Mouse (Mus musculus): Measurements from ENCODE around the gene Ift20. TPM values are rescaled to one million over a fixed set of nuclear protein-coding genes. Genes with fewer than 3 reads are reported as not detected.
"Not testable (repeated sequence)": the region's sequence is repeated elsewhere in the genome, so short reads cannot be mapped to it uniquely, and the experiment has no call there.

The Ift20 gene
- polyA plus RNA-seq, 1 experiment from 2014 or later = 106 TPM

GRCm38 (mm10) chr11:78569806-78570205, 33.6 kb downstream of the Ift20 start:
- H3K9me3 ChIP-seq (replicated peaks) = no peaks in the 10 kb centered on the region
- peaks cover 7% of the 10 kb centered on the region; the same call in 1 of the 2 replicates for H3K4me1 ChIP-seq (replicated peaks)
- H3K27me3 ChIP-seq = no peaks in the 10 kb centered on the region
- peaks cover 25% of the 10 kb centered on the region for H3K36me3 ChIP-seq
- H3K27ac ChIP-seq = peak overlapping the region; percentile 14
- H3K4me3 ChIP-seq = no peak overlapping the region
- no peak overlapping the region for H3K9ac ChIP-seq
- no peak overlapping the region for H3K4me2 ChIP-seq
- no peak for ATAC-seq (replicated peaks; ENCODE audit: insufficient number of reproducible peaks, insufficient read depth, low FRiP score, low read depth)
- WGBS = 57% methylated on average over 3 of the region's 3 CpGs

GRCm38 (mm10) chr11:78571441-78571840, 35.3 kb downstream of the Ift20 start:
- no peaks in the 10 kb centered on the region for H3K9me3 ChIP-seq (replicated peaks)
- H3K4me2 ChIP-seq = no peak overlapping the region
- no peak overlapping the region for H3K27ac ChIP-seq
- no peaks in the 10 kb centered on the region for H3K27me3 ChIP-seq
- H3K4me1 ChIP-seq (replicated peaks) = peaks cover 4% of the 10 kb centered on the region; the same call in 1 of the 2 replicates
- no peak overlapping the region for H3K9ac ChIP-seq
- 94% methylated on average over 8 of the region's 8 CpGs for WGBS
- H3K36me3 ChIP-seq = peaks cover 24% of the 10 kb centered on the region
- H3K4me3 ChIP-seq = no peak overlapping the region
- no peak for ATAC-seq (replicated peaks; ENCODE audit: insufficient number of reproducible peaks, insufficient read depth, low FRiP score, low read depth)

DNA sequence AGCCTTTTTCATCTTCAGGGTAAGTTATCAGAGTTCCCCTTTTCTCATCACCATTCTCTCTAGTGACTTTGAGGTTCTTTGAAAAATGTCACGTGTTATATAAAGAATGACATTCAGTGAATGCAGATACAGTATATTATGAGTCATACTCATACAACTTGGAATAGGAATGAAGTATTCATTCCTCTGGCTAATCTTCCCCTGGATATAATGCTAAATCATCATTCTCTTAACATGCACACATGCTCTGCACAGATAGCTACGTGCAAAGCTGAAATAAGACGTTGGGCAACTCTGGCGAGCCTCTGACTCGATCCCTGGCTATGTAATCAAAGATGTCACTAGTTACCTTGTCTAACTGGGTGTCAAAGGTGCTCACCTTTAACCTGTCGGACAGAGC, 35.7 kb downstream of the Ift20 start:
- Histone ChIP-seq H3K9ac (no peak overlapping the region), H3K27ac (no peak overlapping the region), H3K9me3 (replicated peaks) (no peaks in the 10 kb centered on the region), H3K4me3 (no peak overlapping the region), H3K27me3 (no peaks in the 10 kb centered on the region), H3K4me1 (replicated peaks) (no peaks in the 10 kb centered on the region), H3K4me2 (no peak overlapping the region), H3K36me3 (peaks cover 28% of the 10 kb centered on the region)
- 76% methylated on average over 6 of the region's 6 CpGs for WGBS
- ATAC-seq (replicated peaks; ENCODE audit: insufficient number of reproducible peaks, insufficient read depth, low FRiP score, low read depth) = no peak

GRCm38 (mm10) chr11:78574031-78574430, 37.9 kb downstream of the Ift20 start:
- peaks cover 40% of the 10 kb centered on the region for H3K36me3 ChIP-seq
- 87% methylated on average over 4 of the region's 4 CpGs for WGBS
- ATAC-seq (replicated peaks; ENCODE audit: insufficient number of reproducible peaks, insufficient read depth, low FRiP score, low read depth); H3K4me2 ChIP-seq; H3K9me3 ChIP-seq (replicated peaks); H3K27ac ChIP-seq; H3K4me1 ChIP-seq (replicated peaks); H3K4me3 ChIP-seq; H3K9ac ChIP-seq; H3K27me3 ChIP-seq: not testable (repeated sequence)

DNA sequence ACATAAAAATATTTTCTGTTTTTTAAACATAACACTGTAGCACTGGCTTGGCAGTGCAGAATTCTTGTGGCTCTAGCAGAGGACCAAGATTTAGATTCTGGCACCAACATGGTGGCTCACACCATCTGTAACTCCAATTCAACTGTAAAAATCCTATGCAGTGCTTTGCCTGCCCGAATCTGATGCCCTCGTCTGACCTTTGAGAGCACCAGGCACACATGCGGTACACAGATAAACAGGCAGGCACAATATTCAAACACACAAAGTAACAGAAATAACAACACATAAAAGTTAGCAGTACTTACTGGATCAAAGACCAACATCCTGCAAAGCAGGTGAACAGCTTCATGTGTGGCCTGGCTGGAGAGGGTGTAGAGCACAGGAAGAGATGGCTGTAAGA, 38.4 kb downstream of the Ift20 start:
- H3K36me3 ChIP-seq = peaks cover 44% of the 10 kb centered on the region
- no peaks in the 10 kb centered on the region for H3K9me3 ChIP-seq (replicated peaks)
- no peak overlapping the region for H3K4me3 ChIP-seq
- 84% methylated on average over 3 of the region's 3 CpGs for WGBS
- H3K9ac ChIP-seq = no peak overlapping the region
- no peak for ATAC-seq (replicated peaks; ENCODE audit: insufficient number of reproducible peaks, insufficient read depth, low FRiP score, low read depth)
- H3K4me2 ChIP-seq = no peak overlapping the region
- H3K27ac ChIP-seq = no peak overlapping the region
- no peaks in the 10 kb centered on the region for H3K4me1 ChIP-seq (replicated peaks)
- no peaks in the 10 kb centered on the region for H3K27me3 ChIP-seq

DNA sequence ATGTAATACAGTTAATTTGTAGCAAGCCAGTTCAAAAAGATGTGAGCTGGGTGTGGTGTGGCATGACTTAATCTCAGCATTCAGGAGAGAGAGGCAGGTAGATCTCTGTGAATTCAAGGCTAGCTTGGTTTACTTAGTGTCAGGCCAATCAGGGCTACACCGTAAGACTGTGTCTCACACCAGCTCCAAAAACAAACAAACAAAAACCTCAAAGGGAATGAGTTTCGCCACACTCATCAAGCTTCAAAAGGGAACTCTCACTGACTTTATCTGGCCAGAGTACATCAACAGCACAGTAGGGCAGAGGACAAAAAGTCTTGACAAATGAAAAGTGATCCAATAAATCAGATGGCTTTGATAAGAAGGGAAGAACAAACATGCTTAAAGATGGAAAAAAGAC, 38.8 kb downstream of the Ift20 start:
- no peaks in the 10 kb centered on the region for H3K9me3 ChIP-seq (replicated peaks)
- no peak overlapping the region for H3K27ac ChIP-seq
- H3K36me3 ChIP-seq = peaks cover 48% of the 10 kb centered on the region
- ATAC-seq (replicated peaks; ENCODE audit: insufficient number of reproducible peaks, insufficient read depth, low FRiP score, low read depth) = no peak
- H3K9ac ChIP-seq = no peak overlapping the region
- no peaks in the 10 kb centered on the region for H3K4me1 ChIP-seq (replicated peaks)
- no peak overlapping the region for H3K4me3 ChIP-seq
- WGBS = 57% methylated on average over 2 of the region's 2 CpGs
- H3K27me3 ChIP-seq = no peaks in the 10 kb centered on the region
- no peak overlapping the region for H3K4me2 ChIP-seq

DNA sequence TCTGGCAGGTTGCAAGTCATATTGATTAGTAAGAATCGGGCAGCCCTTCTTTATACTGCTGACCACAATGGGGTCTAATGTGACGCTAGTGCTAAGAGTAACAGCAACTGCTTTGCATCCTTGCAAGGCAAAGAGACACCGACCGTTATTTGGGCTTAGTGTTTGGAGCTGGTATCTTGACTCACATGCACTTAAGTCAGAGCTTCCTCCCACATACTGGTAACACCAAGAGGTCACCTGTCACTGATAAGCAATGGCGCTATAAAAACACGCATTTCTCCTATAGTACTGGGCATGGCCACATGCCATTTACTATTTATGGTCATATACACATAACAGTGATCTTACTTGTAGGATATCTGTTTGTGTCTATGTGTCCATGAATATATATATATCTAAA, 46.7 kb downstream of the Ift20 start:
- no peak overlapping the region for H3K4me3 ChIP-seq
- no peak overlapping the region for H3K27ac ChIP-seq
- no peak overlapping the region for H3K9ac ChIP-seq
- H3K27me3 ChIP-seq = no peaks in the 10 kb centered on the region
- no peak for ATAC-seq (replicated peaks; ENCODE audit: insufficient number of reproducible peaks, insufficient read depth, low FRiP score, low read depth)
- H3K4me2 ChIP-seq = no peak overlapping the region
- peaks cover 51% of the 10 kb centered on the region for H3K36me3 ChIP-seq
- H3K4me1 ChIP-seq (replicated peaks) = no peaks in the 10 kb centered on the region
- WGBS = 68% methylated on average over 6 of the region's 6 CpGs
- no peaks in the 10 kb centered on the region for H3K9me3 ChIP-seq (replicated peaks)

GRCm38 (mm10) chr11:78586099-78586498, 49.9 kb downstream of the Ift20 start:
- H3K4me3 ChIP-seq = no peak overlapping the region
- peaks cover 31% of the 10 kb centered on the region for H3K36me3 ChIP-seq
- no peak overlapping the region for H3K27ac ChIP-seq
- H3K4me1 ChIP-seq (replicated peaks) = 0 out of 2 replicates have a peak, but pooled peaks cover 2% of the 10 kb centered on the region
- H3K9ac ChIP-seq = no peak overlapping the region
- H3K9me3 ChIP-seq (replicated peaks) = no peaks in the 10 kb centered on the region
- H3K4me2 ChIP-seq = no peak overlapping the region
- no peak for ATAC-seq (replicated peaks; ENCODE audit: insufficient number of reproducible peaks, insufficient read depth, low FRiP score, low read depth)
- H3K27me3 ChIP-seq = no peaks in the 10 kb centered on the region

GRCm38 (mm10) chr11:78587677-78588076, 51.5 kb downstream of the Ift20 start:
- not testable (repeated sequence) for H3K4me3 ChIP-seq; H3K27me3 ChIP-seq; H3K4me2 ChIP-seq; H3K4me1 ChIP-seq (replicated peaks); H3K27ac ChIP-seq; H3K9ac ChIP-seq; H3K9me3 ChIP-seq (replicated peaks); ATAC-seq (replicated peaks; ENCODE audit: insufficient number of reproducible peaks, insufficient read depth, low FRiP score, low read depth)
- 84% methylated on average over 1 of the region's 1 CpGs for WGBS
- peaks cover 22% of the 10 kb centered on the region for H3K36me3 ChIP-seq

Other genes starting within 250 kb of the Ift20 start
- gene BC030499, start 245.5 kb upstream of the Ift20 start, polyA plus RNA-seq (2015; fragmentation: Nextera tagmentation; extraction: Ambion mirVana) = 0.23 and 0.38 TPM in 2 replicates
- 21.6 and 30.9 TPM in 2 replicates for gene Spag5, start 234.8 kb upstream of the Ift20 start, polyA plus RNA-seq (2015; fragmentation: Nextera tagmentation; extraction: Ambion mirVana)
- 20.6 and 28.6 TPM in 2 replicates for gene Aldoc, start 213.4 kb upstream of the Ift20 start, polyA plus RNA-seq (2015; fragmentation: Nextera tagmentation; extraction: Ambion mirVana)
- 46.1 and 62.4 TPM in 2 replicates for gene Pigs, start 207.9 kb upstream of the Ift20 start, polyA plus RNA-seq (2015; fragmentation: Nextera tagmentation; extraction: Ambion mirVana)
- gene Unc119, start 192.9 kb upstream of the Ift20 start, polyA plus RNA-seq (2015; fragmentation: Nextera tagmentation; extraction: Ambion mirVana) = 31.0 and 43.3 TPM in 2 replicates
- 0.78 and 8.9 TPM in 2 replicates for gene Foxn1, start 149.8 kb upstream of the Ift20 start, polyA plus RNA-seq (2015; fragmentation: Nextera tagmentation; extraction: Ambion mirVana)
- gene Slc13a2, start 114.1 kb upstream of the Ift20 start, polyA plus RNA-seq (2015; fragmentation: Nextera tagmentation; extraction: Ambion mirVana) = 0.08 TPM in 1 of 2 replicates, not detected in the other
- gene Slc46a1, start 70.7 kb upstream of the Ift20 start, polyA plus RNA-seq (2015; fragmentation: Nextera tagmentation; extraction: Ambion mirVana) = 6.5 and 7.5 TPM in 2 replicates
- gene Sarm1, start 38.6 kb upstream of the Ift20 start, polyA plus RNA-seq (2015; fragmentation: Nextera tagmentation; extraction: Ambion mirVana) = 0.15 and 0.60 TPM in 2 replicates
- 1.3 and 4.7 TPM in 2 replicates for gene Vtn, start 37.3 kb upstream of the Ift20 start, polyA plus RNA-seq (2015; fragmentation: Nextera tagmentation; extraction: Ambion mirVana)
- gene Sebox, start 32.9 kb upstream of the Ift20 start, polyA plus RNA-seq (2015; fragmentation: Nextera tagmentation; extraction: Ambion mirVana) = not detected in 2 replicates
- gene Tmem199, start 24.2 kb upstream of the Ift20 start, polyA plus RNA-seq (2015; fragmentation: Nextera tagmentation; extraction: Ambion mirVana) = 36.3 and 37.8 TPM in 2 replicates
- gene Poldip2, start 24.2 kb upstream of the Ift20 start, polyA plus RNA-seq (2015; fragmentation: Nextera tagmentation; extraction: Ambion mirVana) = 157 and 162 TPM in 2 replicates
- gene Tnfaip1, start within 50 bp of the Ift20 start, polyA plus RNA-seq (2015; fragmentation: Nextera tagmentation; extraction: Ambion mirVana) = 63.7 and 73.0 TPM in 2 replicates
- gene Tmem97, start 14.4 kb downstream of the Ift20 start, polyA plus RNA-seq (2015; fragmentation: Nextera tagmentation; extraction: Ambion mirVana) = 43.8 and 48.7 TPM in 2 replicates
- gene Nlk, start 161.0 kb downstream of the Ift20 start, polyA plus RNA-seq (2015; fragmentation: Nextera tagmentation; extraction: Ambion mirVana) = 10.8 and 13.6 TPM in 2 replicates
- 23.8 and 27.7 TPM in 2 replicates for gene Ccnq, start 215.4 kb downstream of the Ift20 start, polyA plus RNA-seq (2015; fragmentation: Nextera tagmentation; extraction: Ambion mirVana)

All from heart, embryonic 15.5 days (tissue).